Mouse (Mus musculus) embryo, embryonic 10 days (tissue): ENCODE results near the gene 4930432M17Rik.
A peak's percentile ranks its signal among the peaks of the same experiment; 100 is the strongest.

Source experiments
- DNase-seq: peaks from one replicate; pipeline ENCODE4 v3.0.0-alpha.2; 2015; ENCODE audit warnings: low spot score

The 4930432M17Rik gene

GRCm38 (mm10) chr3:121672135-121672790, 1.7 kb downstream of the 4930432M17Rik start:
- DNase-seq = no peak

GRCm38 (mm10) chr3:121678935-121679334, 8.4 kb downstream of the 4930432M17Rik start:
- DNase-seq = peak; percentile 33

GRCm38 (mm10) chr3:121679443-121679842, 8.9 kb downstream of the 4930432M17Rik start:
- DNase-seq = peak; percentile 35

GRCm38 (mm10) chr3:121680187-121680586, 9.6 kb downstream of the 4930432M17Rik start:
- DNase-seq = no peak

- DNase-seq = no peak
Observed at GRCm38 (mm10) chr3:121682439-121683411, 12.2 kb downstream of the 4930432M17Rik start.

- no peak for DNase-seq
Observed at GRCm38 (mm10) chr3:121684552-121684951, 14.0 kb downstream of the 4930432M17Rik start.

- no peak for DNase-seq
Observed at GRCm38 (mm10) chr3:121684963-121685362, 14.4 kb downstream of the 4930432M17Rik start.

GRCm38 (mm10) chr3:121685985-121686384, 15.4 kb downstream of the 4930432M17Rik start:
- DNase-seq = no peak

- DNase-seq = no peak
Observed at GRCm38 (mm10) chr3:121686408-121686911, 15.9 kb downstream of the 4930432M17Rik start.

- no peak for DNase-seq
Observed at GRCm38 (mm10) chr3:121687741-121688140, 17.2 kb downstream of the 4930432M17Rik start.

- DNase-seq = no peak
Observed at GRCm38 (mm10) chr3:121689029-121689428, 18.5 kb downstream of the 4930432M17Rik start.

- DNase-seq = no peak
Observed at GRCm38 (mm10) chr3:121689697-121690096, 19.1 kb downstream of the 4930432M17Rik start.

- no peak for DNase-seq
Observed at GRCm38 (mm10) chr3:121693001-121693730, 22.6 kb downstream of the 4930432M17Rik start.

- no peak for DNase-seq
Observed at GRCm38 (mm10) chr3:121693746-121694145, 23.2 kb downstream of the 4930432M17Rik start.

GRCm38 (mm10) chr3:121697169-121697568, 26.6 kb downstream of the 4930432M17Rik start:
- DNase-seq = no peak

GRCm38 (mm10) chr3:121699401-121699800, 28.8 kb downstream of the 4930432M17Rik start:
- no peak for DNase-seq

- no peak for DNase-seq
Observed at GRCm38 (mm10) chr3:121699849-121700248, 29.3 kb downstream of the 4930432M17Rik start.

GRCm38 (mm10) chr3:121700364-121700952, 29.9 kb downstream of the 4930432M17Rik start:
- DNase-seq = peak; percentile 75

GRCm38 (mm10) chr3:121703155-121703879, 32.8 kb downstream of the 4930432M17Rik start:
- DNase-seq = no peak

GRCm38 (mm10) chr3:121703880-121704243, 33.3 kb downstream of the 4930432M17Rik start:
- DNase-seq = no peak

- no peak for DNase-seq
Observed at GRCm38 (mm10) chr3:121706087-121706486, 35.5 kb downstream of the 4930432M17Rik start.
